Mouse (Mus musculus) midbrain, postnatal 0 days (tissue): ENCODE measurements around the gene Zdhhc1. TPM values are rescaled to one million over a fixed set of nuclear protein-coding genes. Genes with fewer than 3 reads are reported as not detected.

Experiments used
- ATAC-seq: fragments of 200-750 bp; cut with Nextera tagmentation; 2 replicates; pipeline ENCODE4 v1.8.0; 2017; ENCODE audit warnings: moderate number of reproducible peaks, mild to moderate bottlenecking, moderate TSS enrichment, moderate library complexity; ENCODE audit not compliant: low FRiP score
- DNase-seq: peaks from one replicate; pipeline ENCODE4 v3.0.0-alpha.2; 2015; ENCODE audit warnings: low spot score
- H3K27ac ChIP-seq: fragments of 300-500 bp; sonication (generic); 2 replicates; pipeline ENCODE4 v1.5.1; 2014; ENCODE audit warnings: low read depth, mild to moderate bottlenecking, low read length, mixed read lengths
- H3K27me3 ChIP-seq: fragments of 300-500 bp; sonication (generic); 2 replicates; pipeline ENCODE4 v1.6.1; 2014; ENCODE audit warnings: low read length, control low read depth, mixed read lengths; ENCODE audit not compliant: insufficient read depth
- H3K36me3 ChIP-seq: fragments of 300-500 bp; sonication (generic); 2 replicates; pipeline ENCODE4 v1.6.1; 2014; ENCODE audit warnings: low read length, control low read depth, mixed read lengths; ENCODE audit not compliant: insufficient read depth
- H3K4me1 ChIP-seq: fragments of 300-500 bp; sonication (generic); 2 replicates; pipeline ENCODE4 v1.6.1; 2014; ENCODE audit warnings: mild to moderate bottlenecking, control low read depth, antibody characterized with exemption, low read length, mixed read lengths; ENCODE audit not compliant: insufficient read depth
- H3K4me2 ChIP-seq: fragments of 300-500 bp; sonication (generic); 2 replicates; pipeline ENCODE4 v1.6.1; 2014; ENCODE audit warnings: low read depth, mild to moderate bottlenecking, low read length, mixed read lengths; ENCODE audit not compliant: poor library complexity, severe bottlenecking
- H3K4me3 ChIP-seq: fragments of 300-500 bp; sonication (generic); 2 replicates; pipeline ENCODE4 v1.5.1; 2014; ENCODE audit warnings: low read depth, mild to moderate bottlenecking, low read length, moderate library complexity
- H3K9ac ChIP-seq: fragments of 300-500 bp; sonication (generic); replicated peaks from 2 replicates; pipeline ENCODE4 v1.6.1; 2014; ENCODE audit warnings: mild to moderate bottlenecking, low read length, moderate library complexity, mixed read lengths; ENCODE audit not compliant: poor library complexity, severe bottlenecking
- H3K9me3 ChIP-seq: fragments of 300-500 bp; sonication (generic); 2 replicates; pipeline ENCODE4 v1.6.1; 2016; ENCODE audit warnings: low read length, control low read depth
- CTCF ChIP-seq: IDR thresholded peaks from 2 replicates; pipeline ENCODE4 v1.5.1; 2016; ENCODE audit warnings: antibody characterized with exemption, mild to moderate bottlenecking
- WGBS: fragments of 180-500 bp; shearing (Covaris S2); extraction: QIAGEN DNeasy Blood & Tissue Kit; methylation state at CpG from one replicate; pipeline ENCODE4 v1.1.7; 2014; 5-methylcytosine and 5-hydroxymethylcytosine counted together
- polyA plus RNA-seq: library from polyadenylated mRNA; unstranded; fragments of >200 nt; fragmentation: Nextera tagmentation; extraction: Ambion mirVana; gene quantifications from 2 replicates; pipeline ENCODE4 v1.2.1, GENCODE M21; 2015
- total RNA-seq: library from RNA; depleted of rRNA; stranded (reverse); fragments of >200 nt; gene quantifications from 2 replicates; pipeline ENCODE4 v1.2.3, GENCODE M21; 2014

Gene Zdhhc1
- total and polyA plus RNA-seq, 2 experiments from 2014 or later: 27.9 to 47.2 TPM

GRCm38 (mm10) chr8:105470681-105471313, 25.9 kb downstream of the Zdhhc1 start:
- Histone ChIP-seq H3K4me1 (peaks cover 23% of the 10 kb centered on the region), H3K4me3 (peak overlapping the region; percentile 45), H3K4me2 (peak overlapping the region; percentile 68), H3K27me3 (no peaks in the 10 kb centered on the region), H3K9ac (peak overlapping the region; percentile 73), H3K36me3 (peaks cover 13% of the 10 kb centered on the region), H3K9me3 (no peaks in the 10 kb centered on the region), H3K27ac (peak overlapping the region; percentile 69)
- ATAC-seq (no peak), DNase-seq (no peak)
- WGBS: 21% methylated on average over 11 of the region's 11 CpGs
- TF ChIP-seq CTCF: no peak

GRCm38 (mm10) chr8:105470262-105470661, 26.4 kb downstream of the Zdhhc1 start:
- TF ChIP-seq CTCF: no peak
- 70% methylated on average over 5 of the region's 5 CpGs for WGBS
- ATAC-seq: no peak
- H3K9me3 ChIP-seq: no peaks in the 10 kb centered on the region
- H3K4me2 ChIP-seq: peak overlapping the region; percentile 68
- peaks cover 23% of the 10 kb centered on the region for H3K4me1 ChIP-seq
- peak overlapping the region; percentile 69 for H3K27ac ChIP-seq
- H3K27me3 ChIP-seq: no peaks in the 10 kb centered on the region
- no peak for DNase-seq
- peak overlapping the region; percentile 73 for H3K9ac ChIP-seq
- peaks cover 13% of the 10 kb centered on the region for H3K36me3 ChIP-seq
- peak overlapping the region; percentile 45 for H3K4me3 ChIP-seq

- ATAC-seq (no peak), DNase-seq (no peak)
- Histone ChIP-seq H3K4me1 (peaks cover 23% of the 10 kb centered on the region), H3K9ac (peak overlapping the region; percentile 73), H3K27me3 (no peaks in the 10 kb centered on the region), H3K4me2 (peak overlapping the region; percentile 68), H3K4me3 (peak overlapping the region; percentile 45), H3K9me3 (no peaks in the 10 kb centered on the region), H3K36me3 (peaks cover 13% of the 10 kb centered on the region), H3K27ac (peak overlapping the region; percentile 69)
- no peak for TF ChIP-seq CTCF
- WGBS: 77% methylated on average over 5 of the region's 5 CpGs
Measured at GRCm38 (mm10) chr8:105469816-105470215, 26.9 kb downstream of the Zdhhc1 start.

GRCm38 (mm10) chr8:105469041-105469695, 27.5 kb downstream of the Zdhhc1 start:
- H3K4me1 ChIP-seq: peaks cover 19% of the 10 kb centered on the region
- no peak for TF ChIP-seq CTCF
- peak overlapping the region; percentile 9; the same call in 1 of the 2 replicates for H3K9ac ChIP-seq
- WGBS: 16% methylated on average over 6 of the region's 6 CpGs
- peaks cover 13% of the 10 kb centered on the region for H3K36me3 ChIP-seq
- peak overlapping the region; percentile 43 for H3K27ac ChIP-seq
- ATAC-seq (peak; percentile 9; the same call in 1 of the 2 replicates), DNase-seq (peak; percentile 82)
- no peaks in the 10 kb centered on the region for H3K27me3 ChIP-seq
- H3K4me2 ChIP-seq: peak overlapping the region; percentile 68
- no peaks in the 10 kb centered on the region for H3K9me3 ChIP-seq
- H3K4me3 ChIP-seq: peak overlapping the region; percentile 45; the same call in 1 of the 2 replicates

GRCm38 (mm10) chr8:105468002-105468720, 28.5 kb downstream of the Zdhhc1 start:
- no peak for TF ChIP-seq CTCF
- no peak for ATAC-seq
- Histone ChIP-seq H3K4me3 (no peak overlapping the region), H3K9me3 (no peaks in the 10 kb centered on the region), H3K4me2 (no peak overlapping the region), H3K36me3 (peaks cover 13% of the 10 kb centered on the region), H3K4me1 (peaks cover 24% of the 10 kb centered on the region), H3K27ac (no peak overlapping the region), H3K9ac (no peak overlapping the region), H3K27me3 (no peaks in the 10 kb centered on the region)
- WGBS: 92% methylated on average over 27 of the region's 27 CpGs
- no peak for DNase-seq
